Mouse (Mus musculus): ENCODE data around the gene Zfp36l3.
"Not testable (repeated sequence)": the region's sequence is repeated elsewhere in the genome, so short reads cannot be mapped to it uniquely, and the experiment has no call there.

Gene Zfp36l3

GRCm38 (mm10) chrX:53776276-53776675 lies at the start of gene Zfp36l3:
Gene Zfp36l3 (minus strand): TSS chrX:53776394.
- DNase-seq (ENCODE audit: low spot score), result peak; percentile 44

GRCm38 (mm10) chrX:53799074-53799473 lies 22.9 kb upstream of the Zfp36l3 start:
- no peak for DNase-seq (ENCODE audit: low spot score)

- DNase-seq (ENCODE audit: low spot score), result not testable (repeated sequence)
Observed at GRCm38 (mm10) chrX:53797519-53797918, 21.3 kb upstream of the Zfp36l3 start, which contains the start of gene Xlr. Gene Xlr (minus strand): TSS chrX:53797706.

- no peak for DNase-seq (ENCODE audit: low spot score)
Observed at GRCm38 (mm10) chrX:53757736-53758135, 18.5 kb downstream of the Zfp36l3 start, which contains the start of gene 1700013H16Rik. Gene 1700013H16Rik (minus strand): TSS chrX:53757831.

- DNase-seq (ENCODE audit: low spot score), result no peak
Observed at GRCm38 (mm10) chrX:53752851-53753250, 23.3 kb downstream of the Zfp36l3 start.

- DNase-seq (ENCODE audit: low spot score), result no peak
Observed at GRCm38 (mm10) chrX:53728967-53729366, 47.2 kb downstream of the Zfp36l3 start.

- no peak for DNase-seq (ENCODE audit: low spot score)
Observed at GRCm38 (mm10) chrX:53724596-53724995, 51.6 kb downstream of the Zfp36l3 start, which contains the start of gene 4930502E18Rik. Gene 4930502E18Rik (plus strand): TSS chrX:53724826.

Data from yolk sac, embryonic 10.5 days (tissue).